Comparison of ENCODE assay signal across 1 mouse cellular context in the genomic region with DNA sequence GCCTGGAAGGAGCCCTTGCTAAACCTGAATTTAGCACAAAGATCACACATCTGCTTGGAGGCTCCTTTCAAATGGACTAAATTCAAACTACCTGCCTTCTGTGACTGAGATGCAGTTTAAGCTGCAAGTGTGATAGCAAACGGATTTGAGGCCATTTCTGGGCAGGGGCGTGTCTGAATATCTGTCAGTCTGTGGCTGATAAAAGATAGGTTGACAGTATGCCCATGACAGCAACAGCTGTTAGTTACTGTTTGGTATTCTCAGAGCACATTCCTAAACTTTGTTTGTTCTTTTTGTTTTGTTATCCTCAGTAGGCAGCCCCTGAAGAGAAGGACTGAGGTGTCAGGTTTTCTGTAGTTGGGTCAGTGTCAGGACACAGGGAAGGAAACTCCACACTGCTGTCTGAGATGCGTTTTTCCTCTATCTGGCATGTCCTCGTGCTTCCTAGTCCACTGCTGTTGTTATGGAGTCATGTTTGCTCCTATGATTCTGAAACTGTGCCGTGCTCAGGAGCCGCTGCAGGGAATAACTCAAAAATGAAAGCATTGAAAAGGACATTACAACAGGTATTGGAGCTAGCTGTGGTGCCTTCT.
TF ChIP-seq lines count a peak whose summit lies in the region.

No protein-coding gene starts in this region.

TF ChIP-seq in MEL, 35 proteins besides CTCF, POLR2A, EP300 and RAD21 (continued from another document):
- TF ChIP-seq HCFC1 (IDR thresholded peaks at IDR 0.05; ENCODE audit: low read depth, low read length) (no peak), NELFE (IDR thresholded peaks at IDR 0.05; ENCODE audit: low read depth, low read length) (no peak), RCOR1 (IDR thresholded peaks at IDR 0.05; ENCODE audit: low read depth, low read length) (peak; percentile 78), CHD2 (IDR thresholded peaks at IDR 0.05; ENCODE audit: low read length) (no peak), MYC (IDR thresholded peaks at IDR 0.05; ENCODE audit: low read depth, low read length) (no peak), USF1 (IDR thresholded peaks at IDR 0.05; ENCODE audit: low read depth, low read length) (no peak), UBTF (IDR thresholded peaks at IDR 0.05; ENCODE audit: borderline replicate concordance, insufficient read depth, low read depth, low read length) (no peak), NRF1 (IDR thresholded peaks at IDR 0.05; ENCODE audit: insufficient read depth, low read depth, low read length, poor library complexity, severe bottlenecking) (no peak), ZMIZ1 (IDR thresholded peaks at IDR 0.05; ENCODE audit: low read depth, low read length) (no peak), TBP (IDR thresholded peaks at IDR 0.05; ENCODE audit: low read depth, low read length) (no peak), ZC3H11A (IDR thresholded peaks at IDR 0.05; ENCODE audit: low read depth, low read length) (no peak), TAL1 (IDR thresholded peaks at IDR 0.05; ENCODE audit: low read length) (no peak), ETS1 (IDR thresholded peaks at IDR 0.05; ENCODE audit: low read depth, low read length) (peak; percentile 98)
